Mouse (Mus musculus) c-Kit-positive CD71-positive TER-119-positive erythroid progenitor cells, embryonic 14.5 days (primary cell): ENCODE data around the gene Nr1d1.
A peak's percentile ranks its signal among the peaks of the same experiment; 100 is the strongest.

ENCODE experiments used
- DNase-seq: peaks from one replicate; pipeline ENCODE4 v3.0.0-alpha.2; 2013; ENCODE audit warnings: low spot score

Nr1d1 gene

GRCm38 (mm10) chr11:98774582-98775347, at the start of gene Nr1d1:
Gene Nr1d1, minus strand, starts transcription at chr11:98775333.
- DNase-seq, result no peak

GRCm38 (mm10) chr11:98820968-98821367, 45.8 kb upstream of the Nr1d1 start:
- no peak for DNase-seq

GRCm38 (mm10) chr11:98816706-98817239, 41.6 kb upstream of the Nr1d1 start:
- no peak for DNase-seq

GRCm38 (mm10) chr11:98810686-98811085, 35.6 kb upstream of the Nr1d1 start:
- DNase-seq, result no peak

- peak; percentile 97 for DNase-seq
These were observed 34.5 kb upstream of the Nr1d1 start for GRCm38 (mm10) chr11:98809457-98810290.

- no peak for DNase-seq
These were observed 33.3 kb upstream of the Nr1d1 start for GRCm38 (mm10) chr11:98808417-98808816.

- no peak for DNase-seq
These were observed 29.5 kb upstream of the Nr1d1 start, which contains the start of gene Casc3 for GRCm38 (mm10) chr11:98804605-98805004. Gene Casc3, plus strand, starts transcription at chr11:98804905.

- no peak for DNase-seq
These were observed 22.8 kb upstream of the Nr1d1 start for GRCm38 (mm10) chr11:98797909-98798308.

- DNase-seq, result no peak
These were observed 22.2 kb upstream of the Nr1d1 start for GRCm38 (mm10) chr11:98797306-98797705.

- no peak for DNase-seq
These were observed 21.5 kb upstream of the Nr1d1 start for GRCm38 (mm10) chr11:98796515-98797216.

GRCm38 (mm10) chr11:98795714-98796514, 20.8 kb upstream of the Nr1d1 start:
- no peak for DNase-seq

GRCm38 (mm10) chr11:98795015-98795713, 20.0 kb upstream of the Nr1d1 start, which contains the start of gene Msl1:
Gene Msl1, plus strand, starts transcription at chr11:98795516.
- DNase-seq, result peak; percentile 77

GRCm38 (mm10) chr11:98794469-98795014, 19.4 kb upstream of the Nr1d1 start:
- DNase-seq, result no peak

- DNase-seq, result no peak
These were observed 16.9 kb upstream of the Nr1d1 start for GRCm38 (mm10) chr11:98792081-98792480.

- DNase-seq, result no peak
These were observed 16.3 kb upstream of the Nr1d1 start for GRCm38 (mm10) chr11:98791448-98791847.

- no peak for DNase-seq
These were observed 15.6 kb upstream of the Nr1d1 start for GRCm38 (mm10) chr11:98790631-98791205.

- DNase-seq, result no peak
These were observed 14.7 kb upstream of the Nr1d1 start for GRCm38 (mm10) chr11:98789824-98790223.

- no peak for DNase-seq
These were observed 14.2 kb upstream of the Nr1d1 start for GRCm38 (mm10) chr11:98789219-98789807.

GRCm38 (mm10) chr11:98788550-98789218, 13.6 kb upstream of the Nr1d1 start:
- DNase-seq, result peak; percentile 83
